Mouse (Mus musculus) heart, embryonic 11.5 days (tissue): Measurements from ENCODE around the gene Gm11034. TPM values are rescaled to one million over a fixed set of nuclear protein-coding genes. Genes with fewer than 3 reads are reported as not detected.
A peak's percentile ranks its signal among the peaks of the same experiment; 100 is the strongest.

Experiments
- ATAC-seq: fragments of 200-750 bp; cut with Nextera tagmentation; replicated peaks from 2 replicates; pipeline ENCODE4 v1.8.0; 2017; ENCODE audit warnings: moderate library complexity; ENCODE audit not compliant: insufficient number of reproducible peaks, low FRiP score, low TSS enrichment
- H3K27ac ChIP-seq: fragments of 300-500 bp; sonication (generic); 2 replicates; pipeline ENCODE4 v1.5.1; 2014; ENCODE audit warnings: mild to moderate bottlenecking, low read depth, low read length
- H3K27me3 ChIP-seq: fragments of 300-500 bp; sonication (generic); 2 replicates; pipeline ENCODE4 v1.6.1; 2014; ENCODE audit warnings: mild to moderate bottlenecking, low read length, mixed read lengths; ENCODE audit not compliant: control insufficient read depth, insufficient read depth
- H3K36me3 ChIP-seq: fragments of 300-500 bp; sonication (generic); 2 replicates; pipeline ENCODE4 v1.6.1; 2014; ENCODE audit warnings: mild to moderate bottlenecking, low read length, moderate library complexity, mixed read lengths; ENCODE audit not compliant: control insufficient read depth, insufficient read depth
- H3K4me1 ChIP-seq: fragments of 300-500 bp; sonication (generic); 2 replicates; pipeline ENCODE4 v1.6.1; 2014; ENCODE audit warnings: low read length; ENCODE audit not compliant: control insufficient read depth, insufficient read depth
- H3K4me2 ChIP-seq: fragments of 300-500 bp; sonication (generic); 2 replicates; pipeline ENCODE4 v1.6.1; 2014; ENCODE audit warnings: mild to moderate bottlenecking, moderate library complexity
- H3K4me3 ChIP-seq: fragments of 300-500 bp; sonication (generic); 2 replicates; pipeline ENCODE4 v1.5.1; 2014; ENCODE audit warnings: low read depth, low read length
- H3K9ac ChIP-seq: fragments of 300-500 bp; sonication (generic); 2 replicates; pipeline ENCODE4 v1.6.1; 2014; ENCODE audit warnings: mild to moderate bottlenecking, low read depth, low read length, moderate library complexity
- H3K9me3 ChIP-seq: fragments of 300-500 bp; sonication (generic); replicated peaks from 2 replicates; pipeline ENCODE4 v1.6.1; 2016; ENCODE audit warnings: low read length; ENCODE audit not compliant: control insufficient read depth
- WGBS: fragments of 180-500 bp; shearing (Covaris S2); extraction: QIAGEN DNeasy Blood & Tissue Kit; methylation state at CpG from one replicate; pipeline ENCODE4 v1.1.7; 2014; ENCODE audit not compliant: insufficient replicate concordance; 5-methylcytosine and 5-hydroxymethylcytosine counted together
- polyA plus RNA-seq: library from polyadenylated mRNA; unstranded; fragments of >200 nt; fragmentation: Nextera tagmentation; extraction: Ambion mirVana; gene quantifications from 2 replicates; pipeline ENCODE4 v1.2.1, GENCODE M21; 2014

Gene Gm11034
- polyA plus RNA-seq, 1 experiment from 2014 or later: not detected

- Histone ChIP-seq H3K4me3 (peak overlapping the region; percentile 91), H3K27ac (peak overlapping the region; percentile 78; the same call in 1 of the 2 replicates), H3K4me2 (peak overlapping the region; percentile 89), H3K9me3 (no peaks in the 10 kb centered on the region), H3K27me3 (0 out of 2 replicates have a peak, but pooled peaks cover 3% of the 10 kb centered on the region), H3K36me3 (peaks cover 14% of the 10 kb centered on the region), H3K4me1 (peaks cover 10% of the 10 kb centered on the region), H3K9ac (no peak overlapping the region)
- WGBS: 79% methylated on average over 9 of the region's 10 CpGs
- ATAC-seq: no peak
These were observed 5.5 kb upstream of the Gm11034 start for GRCm38 (mm10) chr8:72218781-72219540.

GRCm38 (mm10) chr8:72215871-72216270 is 2.4 kb upstream of the Gm11034 start:
- whole genome bisulfite sequencing: 30% methylated on average over 1 of the region's 1 CpGs
- no peak overlapping the region for H3K9ac ChIP-seq

GRCm38 (mm10) chr8:72215060-72215459 is 1.6 kb upstream of the Gm11034 start:
- no peak overlapping the region for H3K27ac ChIP-seq
- H3K27me3 ChIP-seq: 0 out of 2 replicates have a peak, but pooled peaks cover 3% of the 10 kb centered on the region
- no peak overlapping the region for H3K4me3 ChIP-seq
- no peak for ATAC-seq
- no peaks in the 10 kb centered on the region for H3K9me3 ChIP-seq
- H3K9ac ChIP-seq: no peak overlapping the region
- 38% methylated on average over 2 of the region's 2 CpGs for WGBS
- peaks cover 2% of the 10 kb centered on the region; the same call in 1 of the 2 replicates for H3K4me1 ChIP-seq
- H3K36me3 ChIP-seq: no peaks in the 10 kb centered on the region
- no peak overlapping the region for H3K4me2 ChIP-seq

More at GRCm38 (mm10) chr8:72215871-72216270, 2.4 kb upstream of the Gm11034 start:
- Histone ChIP-seq H3K4me2 (no peak overlapping the region), H3K36me3 (no peaks in the 10 kb centered on the region), H3K4me3 (no peak overlapping the region), H3K27me3 (0 out of 2 replicates have a peak, but pooled peaks cover 3% of the 10 kb centered on the region), H3K4me1 (peaks cover 10% of the 10 kb centered on the region), H3K27ac (no peak overlapping the region), H3K9me3 (no peaks in the 10 kb centered on the region)
- ATAC-seq: no peak

- Histone ChIP-seq H3K27me3 (0 out of 2 replicates have a peak, but pooled peaks cover 3% of the 10 kb centered on the region), H3K9me3 (no peaks in the 10 kb centered on the region), H3K36me3 (no peaks in the 10 kb centered on the region), H3K9ac (no peak within 1 kb of the TSS), H3K27ac (no peak within 1 kb of the TSS), H3K4me2 (no peak within 1 kb of the TSS), H3K4me3 (no peak within 1 kb of the TSS), H3K4me1 (no peaks in the 10 kb centered on the region)
- WGBS: 57% methylated on average over 4 of the region's 4 CpGs
- no peak for ATAC-seq
These were observed 685 bp downstream of the Gm11034 start, which contains the start of gene Cib3 for GRCm38 (mm10) chr8:72212751-72213150. Gene Cib3, minus strand, starts transcription at chr8:72212837.

GRCm38 (mm10) chr8:72211846-72212245 is 1.6 kb downstream of the Gm11034 start:
- Histone ChIP-seq H3K27me3 (0 out of 2 replicates have a peak, but pooled peaks cover 3% of the 10 kb centered on the region), H3K36me3 (no peaks in the 10 kb centered on the region), H3K4me3 (no peak overlapping the region), H3K27ac (no peak overlapping the region), H3K9ac (no peak overlapping the region), H3K4me1 (no peaks in the 10 kb centered on the region), H3K9me3 (no peaks in the 10 kb centered on the region), H3K4me2 (no peak overlapping the region)
- WGBS: 83% methylated on average over 1 of the region's 1 CpGs
- ATAC-seq: no peak

GRCm38 (mm10) chr8:72210710-72211109 is 2.7 kb downstream of the Gm11034 start:
- no peaks in the 10 kb centered on the region for H3K36me3 ChIP-seq
- no peak overlapping the region for H3K4me2 ChIP-seq
- H3K4me1 ChIP-seq: no peaks in the 10 kb centered on the region
- no peaks in the 10 kb centered on the region for H3K27me3 ChIP-seq
- WGBS: 57% methylated on average over 2 of the region's 2 CpGs
- ATAC-seq: no peak
- H3K4me3 ChIP-seq: no peak overlapping the region
- H3K27ac ChIP-seq: no peak overlapping the region
- no peaks in the 10 kb centered on the region for H3K9me3 ChIP-seq
- no peak overlapping the region for H3K9ac ChIP-seq

- Histone ChIP-seq H3K9me3 (no peaks in the 10 kb centered on the region), H3K9ac (no peak overlapping the region), H3K4me2 (no peak overlapping the region), H3K4me3 (no peak overlapping the region), H3K27ac (no peak overlapping the region), H3K36me3 (no peaks in the 10 kb centered on the region), H3K4me1 (no peaks in the 10 kb centered on the region), H3K27me3 (no peaks in the 10 kb centered on the region)
- 68% methylated on average over 4 of the region's 4 CpGs for WGBS
- ATAC-seq: no peak
These were observed 3.2 kb downstream of the Gm11034 start for GRCm38 (mm10) chr8:72210222-72210621.

- no peak overlapping the region for H3K4me2 ChIP-seq
- no peak overlapping the region for H3K27ac ChIP-seq
- no peak overlapping the region for H3K9ac ChIP-seq
- no peak overlapping the region for H3K4me3 ChIP-seq
- WGBS: 63% methylated on average over 1 of the region's 1 CpGs
- no peaks in the 10 kb centered on the region for H3K27me3 ChIP-seq
- no peak for ATAC-seq
- no peaks in the 10 kb centered on the region for H3K36me3 ChIP-seq
- H3K9me3 ChIP-seq: 0 out of 2 replicates have a peak, but pooled peaks cover 2% of the 10 kb centered on the region
- H3K4me1 ChIP-seq: no peaks in the 10 kb centered on the region
These were observed 4.9 kb downstream of the Gm11034 start for GRCm38 (mm10) chr8:72208582-72208981.
